Mouse (Mus musculus) cortical plate, adult 2 months (tissue): ENCODE results near the gene Mrps10.

Source experiments
- CTCF ChIP-seq: fragments of 200-500 bp; IDR thresholded peaks from 2 replicates; pipeline ENCODE4 v1.5.1; 2011; ENCODE audit warnings: mild to moderate bottlenecking, control low read depth, low read length; ENCODE audit not compliant: insufficient read depth; ENCODE audit errors: extremely low read depth
- POLR2A ChIP-seq: fragments of 200-500 bp; IDR thresholded peaks from 2 replicates; pipeline ENCODE4 v1.6.1; 2011; ENCODE audit warnings: mild to moderate bottlenecking, low read length, control low read depth; ENCODE audit not compliant: insufficient read depth; ENCODE audit errors: extremely low read depth

- TF ChIP-seq CTCF: no peak
- no peak for TF ChIP-seq POLR2A
Observed at GRCm38 (mm10) chr17:47428831-47429304, 60.2 kb downstream of the Mrps10 start.
